Comparison of ENCODE assay signal across 18 mouse cellular contexts in the genomic region with DNA sequence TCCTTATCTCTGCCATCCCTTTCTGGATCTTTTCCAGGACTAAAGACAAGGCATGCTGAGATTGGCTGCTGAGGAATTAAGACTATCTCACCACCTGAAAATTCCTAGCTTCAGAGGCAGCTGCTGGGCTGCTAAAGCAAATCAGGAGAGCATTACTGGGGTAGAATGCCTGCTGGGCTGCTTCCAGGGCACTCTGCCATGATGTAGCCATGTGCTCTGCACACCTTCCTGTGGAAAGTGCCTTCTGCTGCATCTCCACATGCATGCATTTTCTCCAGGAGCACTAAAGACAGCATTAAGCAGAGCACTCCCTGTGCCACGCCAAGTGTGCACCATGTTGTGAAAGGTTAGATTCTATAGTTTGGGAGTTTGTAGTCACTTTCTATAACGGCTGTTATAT. TPM values are rescaled to one million over a fixed set of nuclear protein-coding genes. Genes with fewer than 3 reads are reported as not detected.
DNase-seq lines count a peak whose midpoint lies in the region; ATAC-seq and TF ChIP-seq lines count a peak whose summit lies in the region.
"Had no signal": no experiment of that assay in that cellular context is flagged by ENCODE, and none has a peak within 500 bp of the region (broad histone marks: within the 10 kb centered on the region; RNA-seq: fewer than 3 reads in every experiment).

No protein-coding gene starts in this region.

- H3K36me3 ChIP-seq in heart, postnatal 0 days (replicated peaks; ENCODE audit: control insufficient read depth, insufficient read depth, low read length), result no peaks in the 10 kb centered on the region
- H3K36me3 ChIP-seq in heart, adult 2 months (ENCODE audit: control insufficient read depth, insufficient read depth, low read length), result no peaks in the 10 kb centered on the region; the same call in 1 of the 2 replicates
- no peaks in the 10 kb centered on the region for H3K36me3 ChIP-seq in midbrain, embryonic 11.5 days (ENCODE audit: control insufficient read depth, insufficient read depth, low read length)
- no peaks in the 10 kb centered on the region for H3K36me3 ChIP-seq in midbrain, embryonic 15.5 days (replicated peaks)
- H3K36me3 ChIP-seq: heart, embryonic 10.5 days; hindbrain, embryonic 15.5 days; limb, embryonic 13.5 days; midbrain, embryonic 13.5 days had no signal

- H3K9me3 ChIP-seq in heart, postnatal 0 days (replicated peaks; ENCODE audit: control insufficient read depth, low read length), result no peaks in the 10 kb centered on the region
- no peaks in the 10 kb centered on the region for H3K9me3 ChIP-seq in midbrain, embryonic 11.5 days (ENCODE audit: control insufficient read depth, low read length)
- no peaks in the 10 kb centered on the region for H3K9me3 ChIP-seq in midbrain, embryonic 15.5 days
- H3K9me3 ChIP-seq: G1E; heart, embryonic 10.5 days; hindbrain, embryonic 15.5 days; limb, embryonic 13.5 days; midbrain, embryonic 13.5 days had no signal

- no peaks in the 10 kb centered on the region for H3K27me3 ChIP-seq in heart, postnatal 0 days (ENCODE audit: control insufficient read depth, insufficient read depth, low read length)
- no peaks in the 10 kb centered on the region for H3K27me3 ChIP-seq in heart, adult 2 months (ENCODE audit: control insufficient read depth, insufficient read depth, low read length)
- H3K27me3 ChIP-seq in midbrain, embryonic 11.5 days (ENCODE audit: control insufficient read depth, insufficient read depth, low read length), result no peaks in the 10 kb centered on the region
- no peaks in the 10 kb centered on the region for H3K27me3 ChIP-seq in midbrain, embryonic 15.5 days (replicated peaks)
- H3K27me3 ChIP-seq: hindbrain, embryonic 15.5 days; limb, embryonic 13.5 days; midbrain, embryonic 13.5 days had no signal

- no peaks in the 10 kb centered on the region for H3K79me2 ChIP-seq in heart, adult 2 months (replicated peaks; ENCODE audit: control insufficient read depth, insufficient read depth, low read length)

- H3K9ac ChIP-seq in heart, postnatal 0 days (replicated peaks; ENCODE audit: low read depth, low read length), result no peak overlapping the region
- no peak overlapping the region for H3K9ac ChIP-seq in heart, adult 2 months (ENCODE audit: low read depth, low read length)
- no peak overlapping the region for H3K9ac ChIP-seq in midbrain, embryonic 11.5 days (ENCODE audit: low read length)
- H3K9ac ChIP-seq in midbrain, embryonic 15.5 days, result no peak overlapping the region
- H3K9ac ChIP-seq: forebrain, postnatal 0 days; hindbrain, embryonic 15.5 days; limb, embryonic 13.5 days; midbrain, embryonic 13.5 days had no signal

- H3K4me1 ChIP-seq in heart, postnatal 0 days (ENCODE audit: control insufficient read depth, insufficient read depth), result no peaks in the 10 kb centered on the region
- H3K4me1 ChIP-seq in heart, adult 2 months (ENCODE audit: control insufficient read depth, insufficient read depth, low read length), result no peaks in the 10 kb centered on the region; the same call in 1 of the 2 replicates
- no peaks in the 10 kb centered on the region for H3K4me1 ChIP-seq in midbrain, embryonic 11.5 days (ENCODE audit: control insufficient read depth, insufficient read depth, low read length)
- H3K4me1 ChIP-seq in midbrain, embryonic 15.5 days, result no peaks in the 10 kb centered on the region
- peaks cover 2% of the 10 kb centered on the region; the same call in 1 of the 2 replicates for H3K4me1 ChIP-seq in lung, adult 2 months (ENCODE audit: control insufficient read depth, insufficient read depth, low read length)
- H3K4me1 ChIP-seq: hindbrain, embryonic 15.5 days; midbrain, embryonic 13.5 days had no signal

- no peak overlapping the region for H3K4me2 ChIP-seq in heart, postnatal 0 days (ENCODE audit: low read depth, low read length)
- no peak overlapping the region for H3K4me2 ChIP-seq in midbrain, embryonic 11.5 days
- H3K4me2 ChIP-seq in midbrain, embryonic 15.5 days, result no peak overlapping the region
- H3K4me2 ChIP-seq: hindbrain, embryonic 15.5 days; limb, embryonic 13.5 days; midbrain, embryonic 13.5 days had no signal

- intact Hi-C loops in heart, adult 2 months (cut with DNase I), result no loop called here

- TF ChIP-seq CTCF in heart, postnatal 0 days (IDR thresholded peaks at IDR 0.05; ENCODE audit: low read depth), result no peak
- TF ChIP-seq CTCF in heart, adult 2 months (IDR thresholded peaks at IDR 0.05), result no peak
- no peak for TF ChIP-seq CTCF in lung, adult 2 months (IDR thresholded peaks at IDR 0.05; ENCODE audit: insufficient read depth, low read length)

- no peak for TF ChIP-seq POLR2A in heart, adult 2 months (IDR thresholded peaks at IDR 0.05; ENCODE audit: insufficient read depth, low read depth, low read length)
- TF ChIP-seq POLR2A in lung, adult 2 months (IDR thresholded peaks at IDR 0.05; ENCODE audit: borderline replicate concordance, extremely low read depth, low read depth, low read length), result no peak

- ATAC-seq in heart, postnatal 0 days (ENCODE audit: insufficient read depth, low read depth), result 0 out of 2 replicates have a peak, but pooled peaks have one; percentile 30
- ATAC-seq in midbrain, embryonic 11.5 days (ENCODE audit: low FRiP score), result no peak
- ATAC-seq in midbrain, embryonic 15.5 days (replicated peaks), result no peak
- ATAC-seq: forebrain, postnatal 0 days; midbrain, embryonic 13.5 days had no signal

- H3K27ac ChIP-seq in heart, postnatal 0 days (ENCODE audit: low read depth), result no peak overlapping the region
- H3K27ac ChIP-seq in heart, adult 2 months, result no peak overlapping the region
- H3K27ac ChIP-seq in midbrain, embryonic 11.5 days (ENCODE audit: low read depth, low read length), result no peak overlapping the region
- no peak overlapping the region for H3K27ac ChIP-seq in midbrain, embryonic 15.5 days
- H3K27ac ChIP-seq: heart, embryonic 10.5 days; hindbrain, embryonic 15.5 days; limb, embryonic 13.5 days; midbrain, embryonic 13.5 days had no signal

- no peak for TF ChIP-seq EP300 in heart, postnatal 0 days (IDR thresholded peaks at IDR 0.05; ENCODE audit: low read depth)
- TF ChIP-seq EP300 in heart, adult 2 months (IDR thresholded peaks at IDR 0.05; ENCODE audit: insufficient read depth, low read depth, low read length), result no peak

- H3K4me3 ChIP-seq in heart, postnatal 0 days (ENCODE audit: low read depth, low read length), result no peak overlapping the region
- H3K4me3 ChIP-seq in heart, adult 2 months, result no peak overlapping the region
- H3K4me3 ChIP-seq in midbrain, embryonic 11.5 days (ENCODE audit: low read depth, low read length), result no peak overlapping the region
- H3K4me3 ChIP-seq in midbrain, embryonic 15.5 days, result no peak overlapping the region
- no peak overlapping the region for H3K4me3 ChIP-seq in lung, adult 2 months (replicated peaks; ENCODE audit: extremely low read depth, low read depth, low read length)
- H3K4me3 ChIP-seq: erythroblast, embryonic 14.5 days; heart, embryonic 10.5 days; hindbrain, embryonic 15.5 days; limb, embryonic 13.5 days; midbrain, embryonic 13.5 days had no signal

- 90% methylated on average over 2 of the region's 2 CpGs for WGBS in heart, postnatal 0 days
- WGBS in heart, adult 2 months, result 81% methylated on average over 2 of the region's 2 CpGs
- 89% methylated on average over 2 of the region's 2 CpGs for WGBS in midbrain, embryonic 11.5 days
- 85% methylated on average over 2 of the region's 2 CpGs for WGBS in midbrain, embryonic 15.5 days
- WGBS in lung, adult 2 months, result 93% methylated on average over 2 of the region's 2 CpGs

- no peak for DNase-seq in heart, postnatal 0 days (ENCODE audit: low spot score)
- DNase-seq in heart, adult 2 months, result no peak
- DNase-seq in midbrain, embryonic 11.5 days (ENCODE audit: low spot score, missing footprints), result peak; percentile 60
- peak; percentile 81 to 83 for DNase-seq in cerebellum, adult 18-20 months
- no peak for DNase-seq in lung, adult 2 months
- DNase-seq in urinary bladder, postnatal 4 days (ENCODE audit: low spot score in 2 of 2), result no peak
- DNase-seq: adrenal gland, adult 8-10 months; forebrain, postnatal 0 days; kidney, adult 2 months; lung, postnatal 36 days; thymus, postnatal 36 days had no signal

RNA-seq across cellular contexts. Expression of gene Tpk1, which starts 16.6 kb away (rescaled TPM):
- 2.8 and 3.0 TPM in 2 replicates for total RNA-seq in heart, postnatal 0 days (2014; rRNA removed; ENCODE audit: low replicate concordance)
- polyA plus RNA-seq in heart, postnatal 0 days (2015; fragmentation: Nextera tagmentation; extraction: Ambion mirVana), result 6.3 and 6.6 TPM in 2 replicates
- total RNA-seq in heart, adult 2 months (2021), result 1 to 10 TPM; 1.9 to 5.4 TPM
- polyA plus RNA-seq in heart, adult 2 months (2012; rRNA removed), result 1.4 and 2.7 TPM in 2 replicates
- polyA plus RNA-seq in midbrain, embryonic 11.5 days (2014; fragmentation: Nextera tagmentation; extraction: Ambion mirVana), result 4.9 and 6.0 TPM in 2 replicates
- polyA plus RNA-seq in midbrain, embryonic 15.5 days (2015; fragmentation: Nextera tagmentation; extraction: Ambion mirVana), result 5.7 and 6.1 TPM in 2 replicates
- polyA plus RNA-seq in lung, adult 2 months (2012; rRNA removed), result 2.7 and 3.3 TPM in 2 replicates

Comparison
In these comparisons a context has a peak if more than half of its experiments do, and no peak if none do; other contexts are left out.
1. DNase-seq: peak in midbrain, embryonic 11.5 days (single experiment) and cerebellum, adult 18-20 months (2 of 2); none in heart, postnatal 0 days (single experiment), heart, adult 2 months (0 of 2), lung, adult 2 months (single experiment) and urinary bladder, postnatal 4 days (0 of 2).